Mouse (Mus musculus) T-helper 17 cell (primary cell): ENCODE measurements at regions not wholly inside any gene's neighbourhood (a gene's known extent, or its start where the extent isn't known, plus 50 kb on each side); places are given as distances from the start of the nearest gene placed in this dataset.

Experiments used
- in situ Hi-C, 2 experiments: fragments of 300-600 bp; cut with MboI, MseI; formaldehyde crosslinking; loops; 1 replicate in 1 of 2; 2 replicates in 1 of 2; pipeline ENCODE4 v1.15.1; 2025; ENCODE audit warnings: high pct_unique_total_duplicates in 2 of 2

- in situ Hi-C loops = no loop called here
These were observed 180.5 kb upstream of the Dlk1 start for GRCm38 (mm10) chr12:109272101-109272500.

- in situ Hi-C loops = loop anchor here in 1 of 2 experiments (10.0 kb wide), 1 partner anchor 410 kb away; no protein-coding TSS in a partner anchor
These were observed 137.8 kb upstream of the Dlk1 start for GRCm38 (mm10) chr12:109314850-109315249.

- in situ Hi-C loops = no loop called here
These were observed 126.6 kb upstream of the Dlk1 start for GRCm38 (mm10) chr12:109325986-109326385.

DNA sequence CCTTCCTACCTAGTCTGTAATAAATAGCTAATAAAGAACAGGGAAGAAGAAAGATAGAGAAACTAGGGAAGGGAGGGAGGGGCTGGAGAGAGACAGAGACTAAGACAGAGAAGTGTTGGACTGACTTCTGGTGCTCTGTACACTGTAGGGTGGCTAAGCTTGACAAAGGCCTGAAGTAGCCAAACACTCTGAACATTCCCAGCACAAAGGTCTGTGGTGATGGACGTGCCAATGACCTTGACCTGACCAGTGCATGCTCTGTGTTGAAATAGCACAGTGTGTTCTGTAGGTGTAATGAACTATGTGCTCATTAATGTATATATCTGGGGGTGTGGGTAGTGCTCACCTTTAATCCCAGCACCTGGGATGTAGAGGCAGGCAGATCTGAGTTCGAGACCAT, 81.3 kb upstream of the Dlk1 start:
- in situ Hi-C loops = no loop called here

DNA sequence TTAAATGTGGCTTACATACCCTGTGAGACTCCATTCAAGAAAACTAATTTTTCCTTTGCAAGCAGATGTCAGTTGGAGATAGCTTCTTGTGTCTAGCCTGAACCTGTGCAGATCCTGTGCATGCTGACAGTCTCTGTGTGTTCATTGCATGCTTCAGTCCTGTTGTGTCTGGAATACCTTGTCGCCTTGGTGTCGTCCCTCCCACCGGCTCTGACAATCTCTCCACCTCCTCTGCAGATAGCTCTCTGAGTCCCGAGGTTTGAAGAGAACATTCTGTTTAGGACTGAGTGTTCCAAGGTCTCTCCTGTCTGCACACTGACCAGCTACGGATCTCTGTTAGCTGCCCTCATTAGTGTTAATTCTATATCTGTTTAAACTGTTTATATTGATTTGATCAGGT, 66.8 kb upstream of the Dlk1 start:
- in situ Hi-C loops = no loop called here

DNA sequence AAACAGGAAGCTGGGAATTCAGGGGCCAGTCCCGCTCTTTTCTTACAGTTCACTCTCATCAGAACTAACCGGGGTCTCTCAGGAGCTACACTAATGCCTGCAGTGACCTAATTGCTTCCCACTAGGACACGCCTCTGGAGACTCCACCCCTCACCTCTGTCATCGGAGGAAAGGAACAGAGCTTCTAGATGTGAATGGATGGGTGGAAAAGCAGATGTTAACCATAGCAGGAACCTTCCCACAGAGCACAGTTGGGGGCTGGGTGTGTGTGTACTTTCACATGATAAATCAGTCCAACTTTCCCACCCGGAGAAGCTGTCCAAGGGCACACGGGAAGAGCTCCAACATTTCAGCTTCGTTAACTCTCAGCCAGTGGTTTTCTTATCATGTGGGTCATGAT, 63.8 kb upstream of the Dlk1 start:
- in situ Hi-C loops = no loop called here

GRCm38 (mm10) chr12:109390388-109390920, 62.2 kb upstream of the Dlk1 start:
- in situ Hi-C loops = loop anchor here (5.0 kb wide), 1 partner anchor 483 kb away; no protein-coding TSS in a partner anchor

GRCm38 (mm10) chr12:109390978-109391377, 61.6 kb upstream of the Dlk1 start:
- in situ Hi-C loops = loop anchor here (5.0 kb wide), 1 partner anchor 484 kb away; no protein-coding TSS in a partner anchor

DNA sequence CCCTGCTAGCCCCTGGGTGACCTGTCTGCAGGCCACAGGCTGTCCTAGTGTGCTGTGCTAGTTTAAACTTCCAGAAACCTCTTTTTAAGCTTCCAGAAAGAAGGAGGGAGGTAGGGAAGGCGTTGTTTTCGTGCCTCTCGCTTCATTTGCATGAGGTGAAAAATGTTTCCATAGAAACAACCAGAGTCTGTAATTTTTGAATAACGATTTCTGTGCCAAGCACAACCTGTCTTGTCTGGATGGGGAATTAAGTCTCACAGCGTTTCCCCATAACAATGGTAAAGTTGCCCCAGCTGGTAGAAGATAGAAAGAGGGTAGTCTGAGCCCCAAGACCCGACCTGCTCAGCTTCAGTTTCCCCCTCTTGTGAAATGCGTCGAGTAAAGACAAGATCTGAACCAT, 59.3 kb upstream of the Dlk1 start:
- in situ Hi-C loops = loop anchor here (5.0 kb wide), 1 partner anchor 486 kb away; no protein-coding TSS in a partner anchor

GRCm38 (mm10) chr12:109393795-109394194, 58.8 kb upstream of the Dlk1 start:
- in situ Hi-C loops = loop anchor here (5.0 kb wide), 1 partner anchor 486 kb away; no protein-coding TSS in a partner anchor

- in situ Hi-C loops = loop anchor here (5.0 kb wide), 1 partner anchor 487 kb away; no protein-coding TSS in a partner anchor
These were observed 58.2 kb upstream of the Dlk1 start for GRCm38 (mm10) chr12:109394396-109394795.

GRCm38 (mm10) chr12:109396614-109397013, 56.0 kb upstream of the Dlk1 start:
- in situ Hi-C loops = no loop called here

DNA sequence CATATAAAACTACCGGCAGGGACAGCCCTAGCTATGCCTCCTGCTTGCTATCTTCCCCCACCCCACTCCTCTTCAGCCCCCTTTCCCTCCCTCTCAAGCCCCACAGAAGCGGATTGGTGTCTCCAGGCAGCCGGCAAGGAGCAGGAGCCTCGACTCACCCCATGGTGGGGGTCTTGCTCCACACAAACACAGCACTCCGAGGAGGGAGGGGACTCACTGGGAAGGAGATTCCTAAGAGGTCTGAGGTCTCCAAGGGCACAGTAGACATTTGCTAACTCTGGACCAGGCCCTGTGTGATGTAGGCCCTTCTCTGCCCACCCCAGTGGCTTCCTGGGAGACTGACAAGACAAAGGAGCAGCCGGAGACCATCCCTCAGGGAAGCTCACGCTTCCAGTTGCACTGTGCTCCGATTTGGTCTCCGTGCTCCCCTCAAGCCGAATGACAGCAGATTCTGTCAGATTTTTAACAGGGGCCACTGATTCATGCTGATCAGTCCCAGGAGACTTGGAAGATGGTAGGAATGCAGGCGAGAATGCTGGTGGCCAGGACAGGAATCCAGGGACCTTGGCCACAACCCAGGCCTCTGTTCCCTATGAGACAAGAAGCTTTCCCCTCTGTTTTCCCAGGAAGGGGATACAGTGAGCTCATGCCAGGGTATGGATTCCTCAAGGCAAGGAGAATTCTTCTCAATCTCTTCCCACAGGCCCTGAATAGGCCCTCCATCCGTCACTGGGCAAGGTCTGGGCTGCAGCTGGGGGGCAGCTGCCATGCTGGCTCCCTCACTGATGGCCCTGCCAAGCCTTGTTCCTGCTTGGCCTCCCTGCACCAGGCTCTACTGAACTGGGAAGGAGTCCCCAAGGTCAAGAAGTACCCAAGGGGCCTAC, 55.2 kb upstream of the Dlk1 start:
- in situ Hi-C loops = no loop called here

- in situ Hi-C loops = no loop called here
These were observed 54.1 kb upstream of the Dlk1 start for GRCm38 (mm10) chr12:109398473-109398872.

DNA sequence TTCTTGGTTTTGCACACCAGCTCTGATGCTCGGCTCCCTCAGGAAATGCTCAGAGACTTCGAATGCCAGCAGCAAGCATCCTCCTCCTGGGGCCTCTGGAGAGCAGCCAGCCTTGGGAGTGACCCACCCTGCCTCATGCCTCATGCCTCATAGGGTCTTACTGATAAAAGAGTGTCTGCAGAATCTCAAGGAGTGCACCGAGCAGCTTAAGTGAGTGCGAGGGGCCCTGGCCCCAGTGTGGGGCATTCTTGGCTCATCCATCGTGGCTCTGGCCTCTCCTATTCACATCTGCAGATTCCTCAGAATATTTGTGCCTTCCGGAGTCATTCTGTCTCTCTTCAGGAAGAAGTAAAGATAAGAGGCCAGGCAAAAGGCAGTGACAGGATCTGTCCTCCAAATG, 53.7 kb upstream of the Dlk1 start:
- in situ Hi-C loops = no loop called here

DNA sequence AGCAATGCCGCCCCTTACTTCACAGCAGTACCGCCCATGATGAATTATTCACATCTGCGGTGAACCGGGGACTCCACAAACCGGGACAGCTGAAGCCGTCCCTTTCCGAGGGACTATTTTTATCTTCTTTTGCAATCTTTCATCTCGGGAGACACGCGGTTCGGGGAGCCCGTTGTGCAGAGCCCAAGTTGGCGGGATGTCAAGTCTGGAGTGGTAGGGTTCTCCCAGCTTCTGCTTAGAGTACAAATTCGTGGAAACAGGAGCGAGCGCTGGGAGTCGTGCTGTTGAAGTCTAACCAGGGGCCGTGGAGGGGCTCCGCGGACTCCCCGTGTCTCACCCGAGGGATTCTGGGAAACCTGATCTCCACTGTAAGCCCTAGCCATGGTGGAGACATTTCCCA, 53.0 kb upstream of the Dlk1 start:
- in situ Hi-C loops = no loop called here

DNA sequence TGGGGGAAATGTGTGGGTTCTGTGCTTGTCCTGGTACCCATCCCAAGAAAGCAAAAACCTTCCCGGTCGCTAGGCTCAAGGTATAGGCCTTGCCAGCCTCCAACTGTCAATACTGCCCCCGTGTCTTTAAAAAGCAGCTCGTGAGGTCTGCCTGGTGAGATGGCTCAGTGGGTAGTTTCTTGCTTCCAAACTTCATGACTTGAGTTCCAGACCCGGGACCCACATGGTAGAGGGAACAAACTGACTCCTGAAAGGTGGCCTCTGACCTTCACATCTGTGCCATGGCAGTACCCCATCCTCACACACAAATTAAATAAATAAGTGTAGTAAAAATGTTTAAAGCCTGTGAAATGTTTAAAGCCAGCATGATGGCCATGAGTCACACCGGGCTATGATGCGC, 52.6 kb upstream of the Dlk1 start:
- in situ Hi-C loops = no loop called here

- in situ Hi-C loops = no loop called here
These were observed 51.6 kb upstream of the Dlk1 start for GRCm38 (mm10) chr12:109400936-109401586.

GRCm38 (mm10) chr12:109401696-109402095, 50.9 kb upstream of the Dlk1 start:
- in situ Hi-C loops = no loop called here

DNA sequence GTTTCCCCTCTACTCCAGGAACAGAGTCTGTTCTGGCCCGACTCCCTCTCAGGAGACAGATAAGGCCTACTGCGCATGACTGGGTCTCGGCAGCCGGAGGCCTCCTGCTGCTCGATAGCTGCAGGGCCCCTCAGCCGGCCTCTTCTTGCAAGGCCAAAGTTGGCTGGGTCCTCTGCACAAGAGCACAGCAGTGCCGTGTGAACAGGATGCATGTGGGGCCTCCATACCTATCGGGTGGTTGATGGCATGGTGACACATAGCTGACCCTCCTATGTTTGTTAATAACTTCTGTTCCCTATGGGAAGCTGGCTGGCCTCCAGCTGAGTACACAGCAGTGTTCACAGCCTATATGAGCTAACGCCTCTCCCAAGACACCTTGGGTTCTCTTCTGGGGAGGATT, 50.4 kb upstream of the Dlk1 start:
- in situ Hi-C loops = no loop called here
